Mouse (Mus musculus): ENCODE measurements around the gene Xbp1. TPM values are rescaled to one million over a fixed set of nuclear protein-coding genes. Genes with fewer than 3 reads are reported as not detected.
"Not testable (repeated sequence)": the region's sequence is repeated elsewhere in the genome, so short reads cannot be mapped to it uniquely, and the experiment has no call there.

The Xbp1 gene
- polyA plus RNA-seq, 1 experiment from 2014 or later, result 149 TPM

DNA sequence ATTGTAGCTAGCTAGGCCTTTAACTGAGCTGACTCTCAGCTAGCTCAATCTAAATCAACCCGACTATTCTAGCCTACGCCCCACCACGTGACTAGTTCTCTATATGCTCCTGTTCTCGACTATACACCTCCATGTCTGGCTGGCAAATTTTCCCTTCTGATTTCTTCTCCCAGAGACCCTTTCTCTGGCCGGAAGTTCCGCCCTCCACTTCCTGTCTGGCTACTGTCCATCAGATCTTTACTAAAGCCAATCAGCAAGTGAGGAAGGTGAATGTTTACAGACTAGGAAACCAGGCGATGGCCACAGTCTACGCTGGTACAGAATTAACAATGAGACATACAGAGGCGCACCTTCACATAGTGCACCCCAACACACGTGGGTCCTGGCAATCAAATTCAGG, 31.0 kb upstream of the Xbp1 start:
- H3K27me3 ChIP-seq (replicated peaks; ENCODE audit: control insufficient read depth, insufficient read depth, low read length); H3K4me1 ChIP-seq (replicated peaks; ENCODE audit: control insufficient read depth, insufficient read depth, low read length); H3K9me3 ChIP-seq (ENCODE audit: control insufficient read depth, low read length): not testable (repeated sequence)

GRCm38 (mm10) chr11:5490989-5491656, 29.3 kb upstream of the Xbp1 start:
- H3K4me1 ChIP-seq (replicated peaks; ENCODE audit: control insufficient read depth, insufficient read depth, low read length), result no peaks in the 10 kb centered on the region
- H3K9ac ChIP-seq (ENCODE audit: low read depth, low read length), result no peak overlapping the region
- no peaks in the 10 kb centered on the region for H3K36me3 ChIP-seq (ENCODE audit: control insufficient read depth, insufficient read depth, low read length)
- no peaks in the 10 kb centered on the region for H3K9me3 ChIP-seq (ENCODE audit: control insufficient read depth, low read length)
- H3K4me2 ChIP-seq, result no peak overlapping the region
- no peaks in the 10 kb centered on the region for H3K27me3 ChIP-seq (replicated peaks; ENCODE audit: control insufficient read depth, insufficient read depth, low read length)
- no peak overlapping the region for H3K27ac ChIP-seq (ENCODE audit: low read depth, low read length)
- H3K4me3 ChIP-seq (ENCODE audit: low read depth, low read length), result no peak overlapping the region
- 80% methylated on average over 10 of the region's 10 CpGs for WGBS
- DNase-seq (ENCODE audit: low spot score), result no peak
- no peak for ATAC-seq (replicated peaks; ENCODE audit: low FRiP score)

More for the DNA sequence above, 31.0 kb upstream of the Xbp1 start:
- H3K4me3 ChIP-seq (ENCODE audit: low read depth, low read length); DNase-seq (ENCODE audit: low spot score); ATAC-seq (replicated peaks; ENCODE audit: low FRiP score); H3K4me2 ChIP-seq; H3K27ac ChIP-seq (ENCODE audit: low read depth, low read length); H3K36me3 ChIP-seq (ENCODE audit: control insufficient read depth, insufficient read depth, low read length); H3K9ac ChIP-seq (ENCODE audit: low read depth, low read length): not testable (repeated sequence)
- 82% methylated on average over 10 of the region's 10 CpGs for WGBS

- H3K27me3 ChIP-seq (replicated peaks; ENCODE audit: control insufficient read depth, insufficient read depth, low read length), result no peaks in the 10 kb centered on the region
- ATAC-seq (replicated peaks; ENCODE audit: low FRiP score) (no peak), DNase-seq (ENCODE audit: low spot score) (no peak)
- WGBS, result 53% methylated on average over 7 of the region's 7 CpGs
- H3K27ac ChIP-seq (ENCODE audit: low read depth, low read length), result no peak overlapping the region
- no peaks in the 10 kb centered on the region for H3K36me3 ChIP-seq (ENCODE audit: control insufficient read depth, insufficient read depth, low read length)
- H3K9ac ChIP-seq (ENCODE audit: low read depth, low read length), result no peak overlapping the region
- H3K4me2 ChIP-seq, result no peak overlapping the region
- no peak overlapping the region for H3K4me3 ChIP-seq (ENCODE audit: low read depth, low read length)
- H3K9me3 ChIP-seq (ENCODE audit: control insufficient read depth, low read length), result no peaks in the 10 kb centered on the region
- H3K4me1 ChIP-seq (replicated peaks; ENCODE audit: control insufficient read depth, insufficient read depth, low read length), result no peaks in the 10 kb centered on the region
These were observed 28.5 kb upstream of the Xbp1 start for GRCm38 (mm10) chr11:5491912-5492311.

GRCm38 (mm10) chr11:5493869-5494268, 26.6 kb upstream of the Xbp1 start:
- Histone ChIP-seq H3K36me3 (ENCODE audit: control insufficient read depth, insufficient read depth, low read length) (no peaks in the 10 kb centered on the region), H3K27me3 (replicated peaks; ENCODE audit: control insufficient read depth, insufficient read depth, low read length) (no peaks in the 10 kb centered on the region), H3K4me3 (ENCODE audit: low read depth, low read length) (no peak overlapping the region), H3K4me2 (no peak overlapping the region), H3K4me1 (replicated peaks; ENCODE audit: control insufficient read depth, insufficient read depth, low read length) (peaks cover 3% of the 10 kb centered on the region; the same call in 1 of the 2 replicates), H3K9ac (ENCODE audit: low read depth, low read length) (no peak overlapping the region), H3K27ac (ENCODE audit: low read depth, low read length) (no peak overlapping the region), H3K9me3 (ENCODE audit: control insufficient read depth, low read length) (no peaks in the 10 kb centered on the region)
- 75% methylated on average over 2 of the region's 2 CpGs for WGBS
- DNase-seq (ENCODE audit: low spot score) (no peak), ATAC-seq (replicated peaks; ENCODE audit: low FRiP score) (no peak)

GRCm38 (mm10) chr11:5495286-5495832, 25.1 kb upstream of the Xbp1 start:
- ATAC-seq (replicated peaks; ENCODE audit: low FRiP score) (no peak), DNase-seq (ENCODE audit: low spot score) (no peak)
- H3K4me2 ChIP-seq, result no peak overlapping the region
- WGBS, result 75% methylated on average over 12 of the region's 12 CpGs
- H3K4me3 ChIP-seq (ENCODE audit: low read depth, low read length), result no peak overlapping the region
- H3K4me1 ChIP-seq (replicated peaks; ENCODE audit: control insufficient read depth, insufficient read depth, low read length), result peaks cover 3% of the 10 kb centered on the region; the same call in 1 of the 2 replicates
- H3K36me3 ChIP-seq (ENCODE audit: control insufficient read depth, insufficient read depth, low read length), result no peaks in the 10 kb centered on the region
- no peaks in the 10 kb centered on the region for H3K9me3 ChIP-seq (ENCODE audit: control insufficient read depth, low read length)
- no peak overlapping the region for H3K9ac ChIP-seq (ENCODE audit: low read depth, low read length)
- no peaks in the 10 kb centered on the region for H3K27me3 ChIP-seq (replicated peaks; ENCODE audit: control insufficient read depth, insufficient read depth, low read length)
- H3K27ac ChIP-seq (ENCODE audit: low read depth, low read length), result no peak overlapping the region

- H3K4me1 ChIP-seq (replicated peaks; ENCODE audit: control insufficient read depth, insufficient read depth, low read length), result peaks cover 3% of the 10 kb centered on the region; the same call in 1 of the 2 replicates
- H3K27me3 ChIP-seq (replicated peaks; ENCODE audit: control insufficient read depth, insufficient read depth, low read length), result no peaks in the 10 kb centered on the region
- DNase-seq (ENCODE audit: low spot score) (no peak), ATAC-seq (replicated peaks; ENCODE audit: low FRiP score) (no peak)
- no peaks in the 10 kb centered on the region for H3K36me3 ChIP-seq (ENCODE audit: control insufficient read depth, insufficient read depth, low read length)
- no peak overlapping the region for H3K4me2 ChIP-seq
- no peaks in the 10 kb centered on the region for H3K9me3 ChIP-seq (ENCODE audit: control insufficient read depth, low read length)
- H3K4me3 ChIP-seq (ENCODE audit: low read depth, low read length), result no peak overlapping the region
- no peak overlapping the region for H3K27ac ChIP-seq (ENCODE audit: low read depth, low read length)
- 78% methylated on average over 5 of the region's 5 CpGs for WGBS
- no peak overlapping the region for H3K9ac ChIP-seq (ENCODE audit: low read depth, low read length)
These were observed 24.6 kb upstream of the Xbp1 start for GRCm38 (mm10) chr11:5495906-5496305.

DNA sequence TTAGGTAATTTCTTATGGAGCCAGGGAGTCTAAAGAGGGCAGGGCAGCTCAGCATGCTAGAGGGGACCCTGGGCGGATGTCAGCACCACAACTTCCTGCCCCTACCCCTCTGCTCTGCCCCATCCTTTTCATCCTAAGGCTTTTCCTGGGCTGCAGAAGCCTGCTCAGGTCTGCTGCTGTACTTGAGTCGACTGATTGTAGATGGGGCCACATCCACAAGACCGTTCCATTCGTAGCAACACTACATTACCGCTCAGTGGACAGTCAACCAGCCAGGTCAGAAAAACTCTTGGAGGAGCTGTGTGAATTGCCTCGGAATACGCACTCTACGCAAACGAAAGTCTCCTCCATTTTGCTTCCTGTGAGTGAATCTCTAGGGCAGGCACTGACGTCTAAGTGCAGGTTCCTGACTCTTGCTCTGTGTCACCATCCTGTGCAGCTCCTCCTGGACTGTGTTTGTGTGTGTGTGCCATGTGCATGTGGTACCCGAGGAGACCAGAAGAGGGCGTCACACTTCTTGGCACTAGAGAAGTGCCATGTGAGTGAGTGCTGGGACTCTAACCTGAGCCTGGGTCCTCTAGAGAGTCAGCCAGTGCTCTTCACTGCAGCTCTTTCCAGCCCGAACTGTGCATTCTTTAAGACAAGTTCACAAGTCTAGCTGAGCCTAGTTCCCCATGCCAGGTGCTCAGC, 23.8 kb upstream of the Xbp1 start:
- WGBS, result 86% methylated on average over 13 of the region's 13 CpGs
- no peak overlapping the region for H3K27ac ChIP-seq (ENCODE audit: low read depth, low read length)
- no peak overlapping the region for H3K9ac ChIP-seq (ENCODE audit: low read depth, low read length)
- H3K4me3 ChIP-seq (ENCODE audit: low read depth, low read length), result no peak overlapping the region
- H3K27me3 ChIP-seq (replicated peaks; ENCODE audit: control insufficient read depth, insufficient read depth, low read length), result no peaks in the 10 kb centered on the region
- DNase-seq (ENCODE audit: low spot score), result no peak
- no peak for ATAC-seq (replicated peaks; ENCODE audit: low FRiP score)
- H3K9me3 ChIP-seq (ENCODE audit: control insufficient read depth, low read length), result no peaks in the 10 kb centered on the region
- H3K4me2 ChIP-seq, result no peak overlapping the region
- H3K4me1 ChIP-seq (replicated peaks; ENCODE audit: control insufficient read depth, insufficient read depth, low read length), result peaks cover 3% of the 10 kb centered on the region; the same call in 1 of the 2 replicates
- no peaks in the 10 kb centered on the region for H3K36me3 ChIP-seq (ENCODE audit: control insufficient read depth, insufficient read depth, low read length)

- DNase-seq (ENCODE audit: low spot score) (no peak), ATAC-seq (replicated peaks; ENCODE audit: low FRiP score) (no peak)
- peaks cover 6% of the 10 kb centered on the region; the same call in 1 of the 2 replicates for H3K4me1 ChIP-seq (replicated peaks; ENCODE audit: control insufficient read depth, insufficient read depth, low read length)
- H3K27ac ChIP-seq (ENCODE audit: low read depth, low read length), result peak overlapping the region; percentile 78
- WGBS, result 77% methylated on average over 9 of the region's 9 CpGs
- no peak overlapping the region for H3K4me3 ChIP-seq (ENCODE audit: low read depth, low read length)
- H3K4me2 ChIP-seq, result peak overlapping the region; percentile 18
- no peaks in the 10 kb centered on the region for H3K27me3 ChIP-seq (replicated peaks; ENCODE audit: control insufficient read depth, insufficient read depth, low read length)
- no peaks in the 10 kb centered on the region for H3K36me3 ChIP-seq (ENCODE audit: control insufficient read depth, insufficient read depth, low read length)
- H3K9me3 ChIP-seq (ENCODE audit: control insufficient read depth, low read length), result no peaks in the 10 kb centered on the region
- H3K9ac ChIP-seq (ENCODE audit: low read depth, low read length), result no peak overlapping the region
These were observed 22.0 kb upstream of the Xbp1 start for GRCm38 (mm10) chr11:5498422-5498821.

Measured in liver, embryonic 11.5 days (tissue).